8 mouse cellular contexts compared by ENCODE assay signal in the genomic region with DNA sequence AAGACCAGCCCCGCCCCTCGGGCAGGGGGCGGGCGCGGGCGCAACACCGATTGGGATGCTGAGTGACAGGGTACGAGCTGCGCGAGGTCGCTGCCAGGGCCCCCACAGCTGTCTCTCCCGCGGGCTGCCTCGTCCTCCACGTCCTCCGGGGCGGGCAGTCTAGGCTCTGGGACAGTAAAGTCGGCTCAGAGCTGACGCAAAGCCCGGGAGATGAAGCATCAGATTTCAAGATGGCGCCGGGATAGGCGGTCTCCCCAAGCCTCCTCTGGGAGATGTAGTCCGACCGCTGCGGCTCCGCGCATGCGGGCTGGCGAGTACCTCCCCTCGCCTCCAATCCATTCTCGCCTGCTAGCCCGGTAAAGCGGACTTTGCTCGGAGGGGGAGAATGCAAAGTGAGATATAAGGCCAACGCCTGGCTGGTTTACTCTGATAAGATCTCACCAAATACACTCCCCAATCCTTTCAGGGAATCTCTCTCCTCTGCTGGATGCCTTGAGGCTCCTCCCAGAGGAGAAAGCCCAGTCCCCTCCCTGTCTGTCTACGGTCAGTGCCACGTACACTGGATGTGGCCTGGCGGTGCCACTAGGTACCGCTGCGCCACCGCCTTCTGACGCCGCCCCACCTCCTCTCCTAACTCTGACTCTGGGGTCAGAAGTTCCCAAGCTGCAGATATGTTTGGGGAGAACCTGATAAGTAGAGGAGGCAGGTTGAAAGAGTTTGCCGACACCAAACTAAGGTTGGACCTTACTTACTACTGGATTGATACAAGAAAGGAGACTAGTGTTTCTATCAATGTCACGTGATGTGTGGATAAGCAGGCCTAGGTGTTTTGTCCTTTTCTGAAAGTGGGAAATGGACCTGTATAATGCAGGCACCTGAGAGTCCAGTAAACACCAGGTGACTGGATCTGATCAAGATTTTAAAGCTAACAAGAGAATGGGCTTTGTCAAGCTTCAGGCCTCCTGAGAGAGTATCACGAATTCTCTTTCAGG.
DNase-seq lines count a peak whose midpoint lies in the region; ATAC-seq lines count a peak whose summit lies in the region.

No protein-coding gene starts in this region.

- peak overlapping the region; percentile 76 for H3K9ac ChIP-seq in heart, embryonic 14.5 days (ENCODE audit: low read length)
- H3K9ac ChIP-seq in liver, embryonic 13.5 days, result peak overlapping the region; percentile 67
- peak overlapping the region; percentile 91 for H3K9ac ChIP-seq in stomach, embryonic 16.5 days (ENCODE audit: low read length)

- peaks cover 34% of the 10 kb centered on the region for H3K36me3 ChIP-seq in heart, embryonic 14.5 days (ENCODE audit: control insufficient read depth, insufficient read depth, low read length)
- no peaks in the 10 kb centered on the region for H3K36me3 ChIP-seq in liver, embryonic 13.5 days
- H3K36me3 ChIP-seq in stomach, embryonic 16.5 days (ENCODE audit: control insufficient read depth, insufficient read depth, low read length), result no peaks in the 10 kb centered on the region

- 3% methylated on average over 47 of the region's 47 CpGs for WGBS in heart, embryonic 14.5 days
- 3% methylated on average over 44 of the region's 47 CpGs for WGBS in liver, embryonic 13.5 days (ENCODE audit: insufficient replicate concordance)
- WGBS in stomach, embryonic 16.5 days, result 2% methylated on average over 47 of the region's 47 CpGs

- H3K27me3 ChIP-seq in heart, embryonic 14.5 days (ENCODE audit: control insufficient read depth, insufficient read depth, low read length), result no peaks in the 10 kb centered on the region
- peaks cover 17% of the 10 kb centered on the region for H3K27me3 ChIP-seq in liver, embryonic 13.5 days
- no peaks in the 10 kb centered on the region for H3K27me3 ChIP-seq in stomach, embryonic 16.5 days (ENCODE audit: control insufficient read depth, insufficient read depth, low read length)

- H3K27ac ChIP-seq in brown adipose tissue, adult 24 weeks (replicated peaks; ENCODE audit: low read depth, low read length), result peak overlapping the region; percentile 76
- peak overlapping the region; percentile 62 to 87 for H3K27ac ChIP-seq in heart, embryonic 14.5 days (replicated peaks in 1 of 2; ENCODE audit: control insufficient read depth in 1 of 2, insufficient read depth in 1 of 2, low read depth in 2 of 2, low read length in 2 of 2)
- peak overlapping the region; percentile 66 for H3K27ac ChIP-seq in liver, embryonic 13.5 days
- peak overlapping the region; percentile 92 for H3K27ac ChIP-seq in stomach, embryonic 16.5 days (ENCODE audit: low read length)

- peak overlapping the region; percentile 70 for H3K4me2 ChIP-seq in heart, embryonic 14.5 days (ENCODE audit: low read length)
- H3K4me2 ChIP-seq in liver, embryonic 13.5 days, result peak overlapping the region; percentile 87
- H3K4me2 ChIP-seq in stomach, embryonic 16.5 days (ENCODE audit: low read depth, low read length), result peak overlapping the region; percentile 93

- peak overlapping the region; percentile 87 for H3K4me3 ChIP-seq in brown adipose tissue, adult 24 weeks (ENCODE audit: insufficient read depth, low read depth, low read length)
- peak overlapping the region; percentile 57 to 69 for H3K4me3 ChIP-seq in heart, embryonic 14.5 days (ENCODE audit: control insufficient read depth in 1 of 2, insufficient read depth in 1 of 2, low read depth in 1 of 2, low read length in 2 of 2)
- H3K4me3 ChIP-seq in liver, embryonic 13.5 days (replicated peaks), result peak overlapping the region; percentile 68
- peak overlapping the region; percentile 76 for H3K4me3 ChIP-seq in stomach, embryonic 16.5 days (replicated peaks; ENCODE audit: low read length)

- no peaks in the 10 kb centered on the region for H3K4me1 ChIP-seq in brown adipose tissue, adult 24 weeks (ENCODE audit: control insufficient read depth, insufficient read depth, insufficient read length, low read length)
- H3K4me1 ChIP-seq in heart, embryonic 14.5 days (ENCODE audit: control insufficient read depth in 2 of 2, insufficient read depth in 2 of 2, low read length in 2 of 2), result peaks cover 7 to 27% of the 10 kb centered on the region in 2 experiments; a peak in 3 of 4 replicates
- peaks cover 27% of the 10 kb centered on the region for H3K4me1 ChIP-seq in liver, embryonic 13.5 days (replicated peaks)
- H3K4me1 ChIP-seq in stomach, embryonic 16.5 days (ENCODE audit: control insufficient read depth, insufficient read depth, low read length), result peaks cover 25% of the 10 kb centered on the region

- H3K9me3 ChIP-seq in heart, embryonic 14.5 days (ENCODE audit: control insufficient read depth, low read length), result no peaks in the 10 kb centered on the region
- H3K9me3 ChIP-seq in liver, embryonic 13.5 days (replicated peaks), result no peaks in the 10 kb centered on the region
- H3K9me3 ChIP-seq in stomach, embryonic 16.5 days (replicated peaks; ENCODE audit: control insufficient read depth, low read length), result no peaks in the 10 kb centered on the region

- peak; percentile 94 for DNase-seq in CD4-positive, CD25-positive, alpha-beta regulatory T cell, adult 2 months (ENCODE audit: low read depth, low spot score)
- peak; percentile 92 for DNase-seq in fibroblast of lung, adult 2 months (ENCODE audit: low read depth)
- peak; percentile 97 for DNase-seq in kidney, postnatal 14 days
- peak; percentile 78 for DNase-seq in liver, embryonic 13.5 days
- DNase-seq in neural tube, embryonic 10.5 days (ENCODE audit: extremely low spot score, low spot score), result peak; percentile 92

- ATAC-seq in heart, embryonic 14.5 days (ENCODE audit: insufficient number of reproducible peaks, insufficient read depth, low FRiP score, low read depth), result peak; percentile 97
- ATAC-seq in liver, embryonic 13.5 days (ENCODE audit: low read depth), result peak; percentile 91
- ATAC-seq in stomach, embryonic 16.5 days (ENCODE audit: insufficient read depth, low FRiP score), result peak; percentile 97

Comparison
In these comparisons a context has a peak if more than half of its experiments do, and no peak if none do; other contexts are left out.
1. Peak in every context shown above with its lines: DNase-seq, ATAC-seq, H3K4me3 ChIP-seq and H3K27ac ChIP-seq.